Mouse (Mus musculus) heart, adult 2 months (tissue): ENCODE results near the gene Dnajc5. TPM values are rescaled to one million over a fixed set of nuclear protein-coding genes. Genes with fewer than 3 reads are reported as not detected.
A peak's percentile ranks its signal among the peaks of the same experiment; 100 is the strongest.

ENCODE experiments used
- DNase-seq, 2 experiments: peaks; one replicate each; pipeline ENCODE4 v3.0.0; 2021
- H3K27ac ChIP-seq: fragments of 200-600 bp; 2 replicates; pipeline ENCODE4 v1.8.1; 2022
- H3K27me3 ChIP-seq: fragments of 200-500 bp; 2 replicates; pipeline ENCODE4 v1.6.1; 2012; ENCODE audit warnings: mild to moderate bottlenecking, low read length, inconsistent platforms, mixed read lengths; ENCODE audit not compliant: control insufficient read depth, insufficient read depth
- H3K36me3 ChIP-seq: fragments of 200-500 bp; 2 replicates; pipeline ENCODE4 v1.6.1; 2012; ENCODE audit warnings: low read length, inconsistent platforms; ENCODE audit not compliant: control insufficient read depth, insufficient read depth
- H3K4me1 ChIP-seq: fragments of 200-500 bp; 2 replicates; pipeline ENCODE4 v1.6.1; 2011; ENCODE audit warnings: low read length; ENCODE audit not compliant: control insufficient read depth, insufficient read depth
- H3K4me3 ChIP-seq: fragments of 200-600 bp; 2 replicates; pipeline ENCODE4 v1.8.1; 2022
- H3K79me2 ChIP-seq: fragments of 200-500 bp; replicated peaks from 2 replicates; pipeline ENCODE4 v1.6.1; 2012; ENCODE audit warnings: mild to moderate bottlenecking, inconsistent platforms, low read length, moderate library complexity, mixed read lengths; ENCODE audit not compliant: control insufficient read depth, insufficient read depth
- H3K9ac ChIP-seq: fragments of 200-500 bp; 2 replicates; pipeline ENCODE4 v1.6.1; 2012; ENCODE audit warnings: low read depth, mild to moderate bottlenecking, control low read depth, inconsistent platforms, low read length, mixed read lengths
- CTCF ChIP-seq: fragments of 200-600 bp; IDR thresholded peaks from 2 replicates; pipeline ENCODE4 v1.8.1; 2022; ENCODE audit warnings: antibody characterized with exemption, mild to moderate bottlenecking, moderate library complexity
- EP300 ChIP-seq: fragments of 200-500 bp; IDR thresholded peaks from 2 replicates; pipeline ENCODE4 v1.6.1; 2011; ENCODE audit warnings: low read depth, low read length, control low read depth; ENCODE audit not compliant: insufficient read depth
- POLR2A ChIP-seq: fragments of 200-500 bp; IDR thresholded peaks from 2 replicates; pipeline ENCODE4 v1.6.1; 2011; ENCODE audit warnings: mild to moderate bottlenecking, low read depth, low read length, control low read depth; ENCODE audit not compliant: insufficient read depth
- WGBS: fragments of 180-500 bp; shearing (Covaris S2); methylation state at CpG from one replicate; pipeline ENCODE4 v1.1.7; 2018; 5-methylcytosine and 5-hydroxymethylcytosine counted together
- intact Hi-C: fragments of 180-260 bp; cut with DNase I; formaldehyde crosslinking; loops from one replicate; pipeline ENCODE4 v1.15.1; 2025
- polyA plus RNA-seq: library from polyadenylated mRNA; depleted of rRNA; stranded (reverse); fragments of >200 nt; gene quantifications from 2 replicates; pipeline ENCODE4 v1.2.3, GENCODE M21; 2012
- total RNA-seq, 2 experiments: library from RNA; stranded (reverse); gene quantifications; 2 replicates each; pipeline ENCODE4 v1.2.3; 2021

Dnajc5 gene
- total and polyA plus RNA-seq, 3 experiments = 43.4 to 71.5 (median 62.3) TPM

GRCm38 (mm10) chr2:181537444-181538047 lies 17.3 kb downstream of the Dnajc5 start:
- peaks cover 32% of the 10 kb centered on the region for H3K36me3 ChIP-seq
- H3K79me2 ChIP-seq = peaks cover 10% of the 10 kb centered on the region
- 36% methylated on average over 2 of the region's 2 CpGs for WGBS
- TF ChIP-seq POLR2A = no peak
- TF ChIP-seq CTCF = no peak
- TF ChIP-seq EP300 = no peak
- no peak overlapping the region for H3K4me3 ChIP-seq
- peak; percentile 40 to 41 for DNase-seq
- peak overlapping the region; percentile 46; the same call in 1 of the 2 replicates for H3K27ac ChIP-seq
- H3K9ac ChIP-seq = no peak overlapping the region
- H3K4me1 ChIP-seq = peaks cover 10% of the 10 kb centered on the region
- intact Hi-C loops = loop anchor here (2.0 kb wide), 1 partner anchor 17 kb away; the partner anchor contains the start of gene Dnajc5
- no peaks in the 10 kb centered on the region for H3K27me3 ChIP-seq

GRCm38 (mm10) chr2:181541761-181542380 lies 21.6 kb downstream of the Dnajc5 start:
- 68% methylated on average over 6 of the region's 6 CpGs for WGBS
- DNase-seq = no peak
- intact Hi-C loops = no loop called here

GRCm38 (mm10) chr2:181546142-181546541 lies 25.9 kb downstream of the Dnajc5 start:
- no peak overlapping the region for H3K9ac ChIP-seq
- WGBS = 89% methylated on average over 7 of the region's 7 CpGs
- intact Hi-C loops = no loop called here
- DNase-seq = no peak
- H3K79me2 ChIP-seq = peaks cover 1% of the 10 kb centered on the region; the same call in 1 of the 2 replicates
- no peaks in the 10 kb centered on the region for H3K27me3 ChIP-seq
- peaks cover 5% of the 10 kb centered on the region for H3K36me3 ChIP-seq
- no peak overlapping the region for H3K27ac ChIP-seq
- H3K4me3 ChIP-seq = no peak overlapping the region
- TF ChIP-seq EP300 (no peak), POLR2A (no peak), CTCF (no peak)
- H3K4me1 ChIP-seq = no peaks in the 10 kb centered on the region; the same call in 1 of the 2 replicates

More at GRCm38 (mm10) chr2:181541761-181542380, 21.6 kb downstream of the Dnajc5 start:
- H3K4me3 ChIP-seq = no peak overlapping the region
- H3K4me1 ChIP-seq = peaks cover 5% of the 10 kb centered on the region
- peaks cover 3% of the 10 kb centered on the region for H3K79me2 ChIP-seq
- H3K9ac ChIP-seq = no peak overlapping the region
- H3K36me3 ChIP-seq = peaks cover 14% of the 10 kb centered on the region
- no peak for TF ChIP-seq POLR2A
- TF ChIP-seq CTCF = peak; percentile 35
- H3K27me3 ChIP-seq = no peaks in the 10 kb centered on the region
- no peak overlapping the region for H3K27ac ChIP-seq

- Histone ChIP-seq H3K27ac (no peak overlapping the region), H3K9ac (no peak overlapping the region), H3K27me3 (no peaks in the 10 kb centered on the region), H3K36me3 (no peaks in the 10 kb centered on the region; the same call in 1 of the 2 replicates), H3K4me3 (no peak overlapping the region), H3K4me1 (no peaks in the 10 kb centered on the region), H3K79me2 (0 out of 2 replicates have a peak, but pooled peaks cover 1% of the 10 kb centered on the region)
- intact Hi-C loops = no loop called here
- 71% methylated on average over 1 of the region's 1 CpGs for WGBS
- no peak for DNase-seq
- no peak for TF ChIP-seq EP300
- TF ChIP-seq CTCF = no peak
- TF ChIP-seq POLR2A = no peak
These were observed 27.9 kb downstream of the Dnajc5 start for GRCm38 (mm10) chr2:181548227-181548626.

- H3K4me3 ChIP-seq = no peak overlapping the region
- H3K79me2 ChIP-seq = 0 out of 2 replicates have a peak, but pooled peaks cover 1% of the 10 kb centered on the region
- no peak for DNase-seq
- 81% methylated on average over 5 of the region's 5 CpGs for WGBS
- H3K36me3 ChIP-seq = no peaks in the 10 kb centered on the region; the same call in 1 of the 2 replicates
- no peaks in the 10 kb centered on the region for H3K4me1 ChIP-seq
- no peak overlapping the region for H3K27ac ChIP-seq
- H3K27me3 ChIP-seq = no peaks in the 10 kb centered on the region
- TF ChIP-seq POLR2A = no peak
- no peak for TF ChIP-seq CTCF
- no peak for TF ChIP-seq EP300
- no peak overlapping the region for H3K9ac ChIP-seq
- intact Hi-C loops = no loop called here
These were observed 28.4 kb downstream of the Dnajc5 start for GRCm38 (mm10) chr2:181548682-181549081.

GRCm38 (mm10) chr2:181550233-181550632 lies 29.9 kb downstream of the Dnajc5 start:
- intact Hi-C loops = no loop called here
- Histone ChIP-seq H3K9ac (no peak overlapping the region), H3K4me3 (no peak overlapping the region), H3K36me3 (no peaks in the 10 kb centered on the region; the same call in 1 of the 2 replicates), H3K4me1 (no peaks in the 10 kb centered on the region), H3K27ac (no peak overlapping the region), H3K79me2 (no peaks in the 10 kb centered on the region), H3K27me3 (no peaks in the 10 kb centered on the region)
- no peak for DNase-seq
- TF ChIP-seq EP300 (no peak), CTCF (no peak), POLR2A (no peak)
- WGBS = 92% methylated on average over 2 of the region's 2 CpGs
